14 mouse cellular contexts compared by ENCODE assay signal in genomic region chr10:92754359-92754758, GRCm38 (mm10).
"Had no signal": no experiment of that assay in that cellular context is flagged by ENCODE, and none has a peak within 500 bp of the region (broad histone marks: within the 10 kb centered on the region; RNA-seq: fewer than 3 reads in every experiment).

No protein-coding gene starts in this region.

- H3K9me3 ChIP-seq: limb, embryonic 10.5 days; liver, embryonic 15.5 days; midbrain, embryonic 13.5 days had no signal

- H3K27me3 ChIP-seq: liver, embryonic 15.5 days; midbrain, embryonic 13.5 days had no signal

- ATAC-seq: lung, postnatal 0 days; midbrain, embryonic 13.5 days had no signal

- DNase-seq: kidney, adult 8-10 months; kidney, postnatal 25 days; lung, adult 2 months; lung, postnatal 36 days; right cerebral cortex, postnatal 4 days; spleen, adult 18-20 months; thymus, adult 18-20 months; thymus, postnatal 14 days had no signal

- H3K4me2 ChIP-seq: liver, embryonic 11.5 days; liver, embryonic 15.5 days; midbrain, embryonic 13.5 days had no signal

- H3K9ac ChIP-seq: liver, embryonic 15.5 days; midbrain, embryonic 13.5 days had no signal

- H3K36me3 ChIP-seq: limb, embryonic 10.5 days; liver, embryonic 15.5 days; midbrain, embryonic 13.5 days had no signal

- H3K4me3 ChIP-seq: left cerebral cortex, adult 2 months; limb, embryonic 10.5 days; liver, embryonic 15.5 days; midbrain, embryonic 13.5 days had no signal

- H3K27ac ChIP-seq: left cerebral cortex, adult 2 months; limb, embryonic 10.5 days; liver, embryonic 15.5 days; midbrain, embryonic 13.5 days had no signal

- H3K4me1 ChIP-seq: limb, embryonic 10.5 days; liver, embryonic 15.5 days; midbrain, embryonic 13.5 days had no signal
